Mouse (Mus musculus): ENCODE results near the gene Dydc1. TPM values are rescaled to one million over a fixed set of nuclear protein-coding genes. Genes with fewer than 3 reads are reported as not detected.

Dydc1 gene
- polyA plus RNA-seq, 1 experiment, result not detected

GRCm38 (mm10) chr14:41112944-41113343 is 40.2 kb downstream of the Dydc1 start:
- TF ChIP-seq CTCF (IDR thresholded peaks at IDR 0.05; ENCODE audit: insufficient read depth, low read depth, low read length), result no peak

GRCm38 (mm10) chr14:41116271-41116670 is 43.6 kb downstream of the Dydc1 start:
- WGBS, result 78% methylated on average over 3 of the region's 3 CpGs
- TF ChIP-seq CTCF (IDR thresholded peaks at IDR 0.05; ENCODE audit: insufficient read depth, low read depth, low read length), result no peak
- H3K4me1 ChIP-seq (ENCODE audit: control insufficient read depth, insufficient read depth, low read length), result no peaks in the 10 kb centered on the region
- H3K4me3 ChIP-seq (ENCODE audit: insufficient read depth, low read depth, low read length), result no peak overlapping the region
- H3K27ac ChIP-seq (ENCODE audit: insufficient read depth, low read depth, low read length), result no peak overlapping the region

More at GRCm38 (mm10) chr14:41112944-41113343, 40.2 kb downstream of the Dydc1 start:
- Histone ChIP-seq H3K4me1 (ENCODE audit: control insufficient read depth, insufficient read depth, low read length) (no peaks in the 10 kb centered on the region), H3K4me3 (ENCODE audit: insufficient read depth, low read depth, low read length) (no peak overlapping the region), H3K27ac (ENCODE audit: insufficient read depth, low read depth, low read length) (no peak overlapping the region)
- WGBS, result 84% methylated on average over 4 of the region's 4 CpGs

GRCm38 (mm10) chr14:41124683-41125082 is 52.0 kb downstream of the Dydc1 start:
- H3K4me3 ChIP-seq (ENCODE audit: insufficient read depth, low read depth, low read length), result no peak overlapping the region
- H3K4me1 ChIP-seq (ENCODE audit: control insufficient read depth, insufficient read depth, low read length), result no peaks in the 10 kb centered on the region
- TF ChIP-seq POLR2A (IDR thresholded peaks at IDR 0.05; ENCODE audit: insufficient read depth, low read depth, low read length), result no peak
- no peak for TF ChIP-seq CTCF (IDR thresholded peaks at IDR 0.05; ENCODE audit: insufficient read depth, low read depth, low read length)
- no peak overlapping the region for H3K27ac ChIP-seq (ENCODE audit: insufficient read depth, low read depth, low read length)
- WGBS, result 87% methylated on average over 5 of the region's 5 CpGs

GRCm38 (mm10) chr14:41127997-41128396 is 55.3 kb downstream of the Dydc1 start:
- Histone ChIP-seq H3K27ac (ENCODE audit: insufficient read depth, low read depth, low read length) (no peak overlapping the region), H3K4me3 (ENCODE audit: insufficient read depth, low read depth, low read length) (no peak overlapping the region), H3K4me1 (ENCODE audit: control insufficient read depth, insufficient read depth, low read length) (no peaks in the 10 kb centered on the region)
- TF ChIP-seq CTCF (IDR thresholded peaks at IDR 0.05; ENCODE audit: insufficient read depth, low read depth, low read length), result no peak
- TF ChIP-seq POLR2A (IDR thresholded peaks at IDR 0.05; ENCODE audit: insufficient read depth, low read depth, low read length), result no peak
- 21% methylated on average over 4 of the region's 4 CpGs for WGBS

GRCm38 (mm10) chr14:41131540-41131939 is 58.8 kb downstream of the Dydc1 start, which contains the start of gene Sftpa1:
Gene Sftpa1 (plus strand): TSS chr14:41131782.
- TF ChIP-seq CTCF (IDR thresholded peaks at IDR 0.05; ENCODE audit: insufficient read depth, low read depth, low read length) (no peak), POLR2A (IDR thresholded peaks at IDR 0.05; ENCODE audit: insufficient read depth, low read depth, low read length) (no peak)
- Histone ChIP-seq H3K27ac (ENCODE audit: insufficient read depth, low read depth, low read length) (no peak within 1 kb of the TSS), H3K4me3 (ENCODE audit: insufficient read depth, low read depth, low read length) (no peak within 1 kb of the TSS), H3K4me1 (ENCODE audit: control insufficient read depth, insufficient read depth, low read length) (no peaks in the 10 kb centered on the region)
- WGBS, result 87% methylated on average over 7 of the region's 7 CpGs

GRCm38 (mm10) chr14:41137006-41137405 is 64.3 kb downstream of the Dydc1 start:
- Histone ChIP-seq H3K4me1 (ENCODE audit: control insufficient read depth, insufficient read depth, low read length) (no peaks in the 10 kb centered on the region), H3K4me3 (ENCODE audit: insufficient read depth, low read depth, low read length) (no peak overlapping the region), H3K27ac (ENCODE audit: insufficient read depth, low read depth, low read length) (no peak overlapping the region)
- no peak for TF ChIP-seq POLR2A (IDR thresholded peaks at IDR 0.05; ENCODE audit: insufficient read depth, low read depth, low read length)
- no peak for TF ChIP-seq CTCF (IDR thresholded peaks at IDR 0.05; ENCODE audit: insufficient read depth, low read depth, low read length)

GRCm38 (mm10) chr14:41140686-41141085 is 68.0 kb downstream of the Dydc1 start:
- H3K4me3 ChIP-seq (ENCODE audit: insufficient read depth, low read depth, low read length), result no peak overlapping the region
- no peak overlapping the region for H3K27ac ChIP-seq (ENCODE audit: insufficient read depth, low read depth, low read length)
- no peaks in the 10 kb centered on the region for H3K4me1 ChIP-seq (ENCODE audit: control insufficient read depth, insufficient read depth, low read length)
- TF ChIP-seq CTCF (IDR thresholded peaks at IDR 0.05; ENCODE audit: insufficient read depth, low read depth, low read length) (no peak), POLR2A (IDR thresholded peaks at IDR 0.05; ENCODE audit: insufficient read depth, low read depth, low read length) (no peak)
- 85% methylated on average over 1 of the region's 1 CpGs for WGBS

Other genes with a start within 250 kb of the Dydc1 start
- gene Sh2d4b, start 179.6 kb upstream of the Dydc1 start, polyA plus RNA-seq (2012; ENCODE audit: insufficient read depth, insufficient read length, low replicate concordance, missing spikeins), result not detected in 2 replicates
- not detected in 2 replicates for gene Tspan14, start 106.1 kb upstream of the Dydc1 start, polyA plus RNA-seq (2012; ENCODE audit: insufficient read depth, insufficient read length, low replicate concordance, missing spikeins)
- gene Fam213a, start 59.1 kb upstream of the Dydc1 start, polyA plus RNA-seq (2012; ENCODE audit: insufficient read depth, insufficient read length, low replicate concordance, missing spikeins), result not detected in 2 replicates
- not detected in 2 replicates for gene Dydc2, start 3.7 kb upstream of the Dydc1 start, polyA plus RNA-seq (2012; ENCODE audit: insufficient read depth, insufficient read length, low replicate concordance, missing spikeins)
- not detected in 2 replicates for gene Mat1a, start 32.1 kb downstream of the Dydc1 start, polyA plus RNA-seq (2012; ENCODE audit: insufficient read depth, insufficient read length, low replicate concordance, missing spikeins)
- not detected in 2 replicates for gene Sftpa1, start 58.9 kb downstream of the Dydc1 start, polyA plus RNA-seq (2012; ENCODE audit: insufficient read depth, insufficient read length, low replicate concordance, missing spikeins)
- gene Mbl1, start 78.5 kb downstream of the Dydc1 start, polyA plus RNA-seq (2012; ENCODE audit: insufficient read depth, insufficient read length, low replicate concordance, missing spikeins), result not detected in 2 replicates
- gene Sftpd, start 112.2 kb downstream of the Dydc1 start, polyA plus RNA-seq (2012; ENCODE audit: insufficient read depth, insufficient read length, low replicate concordance, missing spikeins), result not detected in 2 replicates
- not detected in 2 replicates for gene Gm2832, start 205.9 kb downstream of the Dydc1 start, polyA plus RNA-seq (2012; ENCODE audit: insufficient read depth, insufficient read length, low replicate concordance, missing spikeins)